Mouse (Mus musculus) neural tube, embryonic 11.5 days (tissue): Measurements from ENCODE around the gene Gfi1. TPM values are rescaled to one million over a fixed set of nuclear protein-coding genes. Genes with fewer than 3 reads are reported as not detected.

Experiments used
- ATAC-seq: fragments of 200-750 bp; cut with Nextera tagmentation; 2 replicates; pipeline ENCODE4 v1.8.0; 2017; ENCODE audit warnings: moderate number of reproducible peaks, mild to moderate bottlenecking, moderate TSS enrichment, moderate library complexity; ENCODE audit not compliant: insufficient read depth, low FRiP score, low TSS enrichment
- DNase-seq: peaks from one replicate; pipeline ENCODE4 v3.0.0-alpha.2; 2015; ENCODE audit warnings: low spot score
- H3K27ac ChIP-seq: fragments of 300-500 bp; sonication (generic); 2 replicates; pipeline ENCODE4 v1.5.1; 2014; ENCODE audit warnings: low read depth, mild to moderate bottlenecking, low read length
- H3K27me3 ChIP-seq: fragments of 300-500 bp; sonication (generic); 2 replicates; pipeline ENCODE4 v1.6.1; 2014; ENCODE audit warnings: mild to moderate bottlenecking, low read length, mixed read lengths; ENCODE audit not compliant: control insufficient read depth, insufficient read depth
- H3K36me3 ChIP-seq: fragments of 300-500 bp; sonication (generic); 2 replicates; pipeline ENCODE4 v1.6.1; 2014; ENCODE audit warnings: mild to moderate bottlenecking, low read length, moderate library complexity, mixed read lengths; ENCODE audit not compliant: control insufficient read depth, insufficient read depth
- H3K4me1 ChIP-seq: fragments of 300-500 bp; sonication (generic); 2 replicates; pipeline ENCODE4 v1.6.1; 2014; ENCODE audit warnings: low read length, mixed read lengths; ENCODE audit not compliant: control insufficient read depth, insufficient read depth
- H3K4me2 ChIP-seq: fragments of 300-500 bp; sonication (generic); 2 replicates; pipeline ENCODE4 v1.6.1; 2014; ENCODE audit warnings: low read depth, mild to moderate bottlenecking, moderate library complexity
- H3K4me3 ChIP-seq: fragments of 300-500 bp; sonication (generic); 2 replicates; pipeline ENCODE4 v1.5.1; 2014; ENCODE audit warnings: low read depth, low read length
- H3K9ac ChIP-seq: fragments of 300-500 bp; sonication (generic); 2 replicates; pipeline ENCODE4 v1.6.1; 2014; ENCODE audit warnings: mild to moderate bottlenecking, low read length
- H3K9me3 ChIP-seq: fragments of 300-500 bp; sonication (generic); 2 replicates; pipeline ENCODE4 v1.6.1; 2016; ENCODE audit warnings: low read length; ENCODE audit not compliant: control insufficient read depth
- WGBS: fragments of 180-500 bp; shearing (Covaris S2); extraction: QIAGEN DNeasy Blood & Tissue Kit; methylation state at CpG from one replicate; pipeline ENCODE4 v1.1.7; 2014; 5-methylcytosine and 5-hydroxymethylcytosine counted together
- polyA plus RNA-seq: library from polyadenylated mRNA; unstranded; fragments of >200 nt; fragmentation: Nextera tagmentation; extraction: Ambion mirVana; gene quantifications from 2 replicates; pipeline ENCODE4 v1.2.1, GENCODE M21; 2014

Gfi1 gene
- polyA plus RNA-seq, 1 experiment from 2014 or later = not detected

- no peak for DNase-seq
- H3K9ac ChIP-seq = no peak overlapping the region
Observed at GRCm38 (mm10) chr5:107717871-107718361, 7.9 kb downstream of the Gfi1 start.

GRCm38 (mm10) chr5:107711689-107712088 is 14.1 kb downstream of the Gfi1 start:
- Histone ChIP-seq H3K9me3 (no peaks in the 10 kb centered on the region), H3K9ac (no peak overlapping the region), H3K4me2 (no peak overlapping the region), H3K36me3 (no peaks in the 10 kb centered on the region), H3K27me3 (peaks cover 9% of the 10 kb centered on the region), H3K4me1 (no peaks in the 10 kb centered on the region), H3K4me3 (no peak overlapping the region), H3K27ac (no peak overlapping the region)
- WGBS = 74% methylated on average over 2 of the region's 2 CpGs
- no peak for ATAC-seq
- no peak for DNase-seq

More at GRCm38 (mm10) chr5:107717871-107718361, 7.9 kb downstream of the Gfi1 start:
- Histone ChIP-seq H3K9me3 (no peaks in the 10 kb centered on the region), H3K4me2 (no peak overlapping the region), H3K4me3 (no peak overlapping the region), H3K36me3 (no peaks in the 10 kb centered on the region), H3K27ac (no peak overlapping the region), H3K4me1 (peaks cover 8% of the 10 kb centered on the region), H3K27me3 (peaks cover 69% of the 10 kb centered on the region)
- WGBS = 9% methylated on average over 11 of the region's 11 CpGs
- no peak for ATAC-seq

GRCm38 (mm10) chr5:107708124-107708797 is 17.6 kb downstream of the Gfi1 start:
- no peaks in the 10 kb centered on the region for H3K27me3 ChIP-seq
- no peak for DNase-seq
- 87% methylated on average over 8 of the region's 8 CpGs for WGBS
- H3K27ac ChIP-seq = no peak overlapping the region
- no peak for ATAC-seq
- no peaks in the 10 kb centered on the region for H3K36me3 ChIP-seq
- H3K9ac ChIP-seq = no peak overlapping the region
- H3K4me2 ChIP-seq = no peak overlapping the region
- no peaks in the 10 kb centered on the region for H3K4me1 ChIP-seq
- H3K4me3 ChIP-seq = no peak overlapping the region
- H3K9me3 ChIP-seq = no peaks in the 10 kb centered on the region

- Histone ChIP-seq H3K4me1 (no peaks in the 10 kb centered on the region), H3K27ac (no peak overlapping the region), H3K4me3 (no peak overlapping the region), H3K27me3 (no peaks in the 10 kb centered on the region), H3K36me3 (no peaks in the 10 kb centered on the region), H3K4me2 (no peak overlapping the region), H3K9me3 (no peaks in the 10 kb centered on the region), H3K9ac (no peak overlapping the region)
- ATAC-seq = no peak
- 86% methylated on average over 1 of the region's 1 CpGs for WGBS
- DNase-seq = no peak
Observed at GRCm38 (mm10) chr5:107706262-107706661, 19.6 kb downstream of the Gfi1 start.

DNA sequence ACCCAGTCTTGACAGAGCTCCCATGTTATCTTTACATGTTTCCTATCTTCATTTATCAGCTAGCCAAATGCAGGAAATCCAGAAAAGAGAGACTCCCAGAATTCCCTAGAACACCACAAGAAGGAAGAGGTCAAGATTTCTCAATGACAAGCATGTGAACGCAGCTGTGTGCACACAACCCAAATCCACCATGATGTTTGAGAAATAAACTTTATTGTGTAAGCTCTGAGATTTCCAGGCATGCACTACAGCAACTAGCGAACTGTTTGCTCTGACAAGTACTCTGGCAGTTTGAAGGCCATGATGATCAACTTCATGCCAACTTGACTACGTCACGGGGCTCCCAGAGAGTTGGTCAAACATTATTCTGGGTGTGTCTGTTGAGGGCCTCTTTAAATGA is 20.1 kb downstream of the Gfi1 start:
- Histone ChIP-seq H3K4me2 (no peak overlapping the region), H3K27ac (no peak overlapping the region), H3K9me3 (no peaks in the 10 kb centered on the region), H3K4me1 (no peaks in the 10 kb centered on the region), H3K4me3 (no peak overlapping the region), H3K27me3 (no peaks in the 10 kb centered on the region), H3K9ac (no peak overlapping the region), H3K36me3 (no peaks in the 10 kb centered on the region)
- 92% methylated on average over 4 of the region's 4 CpGs for WGBS
- DNase-seq = no peak
- ATAC-seq = no peak

DNA sequence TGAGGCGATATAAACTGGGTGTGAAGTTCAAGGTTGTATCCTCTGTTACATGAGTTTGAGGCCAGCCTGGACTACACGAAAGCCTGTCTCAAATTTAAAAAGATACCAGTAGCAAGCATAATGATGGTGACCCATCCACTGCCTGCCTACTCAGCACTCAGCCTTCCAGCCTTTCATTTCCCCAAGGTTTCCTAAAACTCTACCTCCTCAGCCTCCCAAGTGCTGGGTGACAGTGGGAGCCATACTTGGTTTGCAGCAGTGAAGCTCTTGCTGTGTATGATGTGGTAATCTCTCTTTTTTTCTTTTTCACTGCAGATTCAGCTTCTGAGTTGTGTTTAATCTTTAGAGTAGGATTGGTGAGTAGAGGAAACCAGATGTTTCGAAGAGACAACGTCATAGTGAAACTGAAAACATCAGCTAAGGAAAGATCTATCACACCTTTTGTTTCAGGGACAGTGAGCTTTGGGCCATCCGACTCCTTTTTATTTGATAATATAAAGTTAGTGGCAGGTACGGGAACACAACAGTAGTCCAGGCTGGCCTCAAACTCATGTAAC is 22.6 kb downstream of the Gfi1 start:
- DNase-seq = no peak
- H3K9ac ChIP-seq = no peak overlapping the region
- 84% methylated on average over 6 of the region's 6 CpGs for WGBS

GRCm38 (mm10) chr5:107701658-107702057 is 24.2 kb downstream of the Gfi1 start:
- ATAC-seq (no peak), DNase-seq (no peak)
- Histone ChIP-seq H3K27ac (no peak overlapping the region), H3K4me3 (no peak overlapping the region), H3K4me1 (no peaks in the 10 kb centered on the region), H3K9me3 (no peaks in the 10 kb centered on the region), H3K27me3 (no peaks in the 10 kb centered on the region), H3K4me2 (no peak overlapping the region), H3K36me3 (no peaks in the 10 kb centered on the region), H3K9ac (no peak overlapping the region)
- WGBS = 87% methylated on average over 9 of the region's 9 CpGs

More for the DNA sequence above, 22.6 kb downstream of the Gfi1 start:
- no peaks in the 10 kb centered on the region for H3K36me3 ChIP-seq
- H3K27ac ChIP-seq = no peak overlapping the region
- H3K4me3 ChIP-seq = no peak overlapping the region
- no peaks in the 10 kb centered on the region for H3K9me3 ChIP-seq
- ATAC-seq = no peak
- no peaks in the 10 kb centered on the region for H3K27me3 ChIP-seq
- no peaks in the 10 kb centered on the region for H3K4me1 ChIP-seq
- no peak overlapping the region for H3K4me2 ChIP-seq

- H3K9ac ChIP-seq = no peak overlapping the region
- DNase-seq = no peak
- H3K27me3 ChIP-seq = no peaks in the 10 kb centered on the region
- no peak for ATAC-seq
- no peaks in the 10 kb centered on the region for H3K9me3 ChIP-seq
- 93% methylated on average over 10 of the region's 10 CpGs for WGBS
- H3K4me3 ChIP-seq = no peak overlapping the region
- H3K27ac ChIP-seq = no peak overlapping the region
- no peak overlapping the region for H3K4me2 ChIP-seq
- H3K36me3 ChIP-seq = no peaks in the 10 kb centered on the region
- H3K4me1 ChIP-seq = no peaks in the 10 kb centered on the region
Observed at GRCm38 (mm10) chr5:107700873-107701272, 25.0 kb downstream of the Gfi1 start.

- DNase-seq = no peak
- Histone ChIP-seq H3K4me3 (no peak overlapping the region), H3K27me3 (no peaks in the 10 kb centered on the region), H3K27ac (no peak overlapping the region), H3K4me1 (no peaks in the 10 kb centered on the region), H3K36me3 (no peaks in the 10 kb centered on the region), H3K9me3 (no peaks in the 10 kb centered on the region), H3K4me2 (no peak overlapping the region), H3K9ac (no peak overlapping the region)
- WGBS = 85% methylated on average over 8 of the region's 8 CpGs
- no peak for ATAC-seq
Observed at GRCm38 (mm10) chr5:107698888-107699287, 26.9 kb downstream of the Gfi1 start.
